Mouse (Mus musculus) hindbrain, embryonic 10.5 days (tissue): ENCODE measurements around the gene Gm49366. TPM values are rescaled to one million over a fixed set of nuclear protein-coding genes. Genes with fewer than 3 reads are reported as not detected.
"Not testable (repeated sequence)": the region's sequence is repeated elsewhere in the genome, so short reads cannot be mapped to it uniquely, and the experiment has no call there.

Experiments
- DNase-seq: peaks from one replicate; pipeline ENCODE4 v3.0.0-alpha.2; 2017; ENCODE audit warnings: low spot score
- H3K27ac ChIP-seq: fragments of 300-500 bp; sonication (generic); 2 replicates; pipeline ENCODE4 v1.5.1; 2016; ENCODE audit warnings: mild to moderate bottlenecking, moderate library complexity
- H3K27me3 ChIP-seq: fragments of 300-500 bp; sonication (generic); 2 replicates; pipeline ENCODE4 v1.6.1; 2016; ENCODE audit warnings: mild to moderate bottlenecking; ENCODE audit not compliant: poor library complexity, insufficient read depth, severe bottlenecking
- H3K36me3 ChIP-seq: fragments of 300-500 bp; sonication (generic); 2 replicates; pipeline ENCODE4 v1.6.1; 2016; ENCODE audit warnings: mild to moderate bottlenecking, moderate library complexity
- H3K4me1 ChIP-seq: fragments of 300-500 bp; sonication (generic); replicated peaks from 2 replicates; pipeline ENCODE4 v1.6.1; 2016; ENCODE audit warnings: mild to moderate bottlenecking
- H3K4me3 ChIP-seq: fragments of 300-500 bp; sonication (generic); 2 replicates; pipeline ENCODE4 v1.5.1; 2016; ENCODE audit warnings: mild to moderate bottlenecking, moderate library complexity
- H3K9me3 ChIP-seq: fragments of 300-500 bp; sonication (generic); 2 replicates; pipeline ENCODE4 v1.6.1; 2016; ENCODE audit warnings: mild to moderate bottlenecking, moderate library complexity
- WGBS: fragments of 180-500 bp; shearing (Covaris S2); methylation state at CpG from one replicate; pipeline ENCODE4 v1.1.7; 2016; 5-methylcytosine and 5-hydroxymethylcytosine counted together
- polyA plus RNA-seq: library from polyadenylated mRNA; unstranded; fragments of >200 nt; fragmentation: Nextera tagmentation; extraction: Ambion mirVana; gene quantifications from 2 replicates; pipeline ENCODE4 v1.2.1, GENCODE M21; 2016

The Gm49366 gene
- not detected in 2 replicates for polyA plus RNA-seq

- WGBS, result 2% methylated on average over 39 of the region's 39 CpGs
- not testable (repeated sequence) for H3K4me1 ChIP-seq, H3K36me3 ChIP-seq
- peak; percentile 25 for DNase-seq
- Histone ChIP-seq H3K9me3 (peaks cover 13% of the 10 kb centered on the region; the same call in 1 of the 2 replicates), H3K4me3 (peak within 1 kb of the TSS; percentile 53), H3K27me3 (peaks cover 10% of the 10 kb centered on the region), H3K27ac (peak within 1 kb of the TSS; percentile 73)
These were observed at the start of gene Gm49366 for GRCm38 (mm10) chr12:84038691-84039111. Gene Gm49366, plus strand, starts transcription at chr12:84038935.

GRCm38 (mm10) chr12:83989378-83989777, 49.4 kb upstream of the Gm49366 start:
- Histone ChIP-seq H3K27me3 (no peaks in the 10 kb centered on the region), H3K27ac (no peak overlapping the region), H3K4me1 (peaks cover 23% of the 10 kb centered on the region), H3K36me3 (peaks cover 24% of the 10 kb centered on the region), H3K4me3 (no peak overlapping the region), H3K9me3 (0 out of 2 replicates have a peak, but pooled peaks cover 5% of the 10 kb centered on the region)
- WGBS, result 96% methylated on average over 4 of the region's 4 CpGs
- no peak for DNase-seq

GRCm38 (mm10) chr12:83997221-83997620, 41.5 kb upstream of the Gm49366 start:
- Histone ChIP-seq H3K4me1 (no peaks in the 10 kb centered on the region), H3K36me3 (peaks cover 18% of the 10 kb centered on the region), H3K27ac (no peak overlapping the region), H3K27me3 (no peaks in the 10 kb centered on the region), H3K9me3 (peaks cover 5% of the 10 kb centered on the region; the same call in 1 of the 2 replicates), H3K4me3 (no peak overlapping the region)
- WGBS, result 77% methylated on average over 2 of the region's 2 CpGs
- DNase-seq, result no peak

GRCm38 (mm10) chr12:83998341-83999107, 40.2 kb upstream of the Gm49366 start:
- WGBS, result 66% methylated on average over 11 of the region's 11 CpGs
- Histone ChIP-seq H3K27me3 (no peaks in the 10 kb centered on the region), H3K27ac (no peak overlapping the region), H3K36me3 (peaks cover 10% of the 10 kb centered on the region), H3K4me1 (no peaks in the 10 kb centered on the region), H3K9me3 (peaks cover 5% of the 10 kb centered on the region; the same call in 1 of the 2 replicates), H3K4me3 (no peak overlapping the region)
- no peak for DNase-seq

- not testable (repeated sequence) for H3K27me3 ChIP-seq, H3K4me1 ChIP-seq, H3K36me3 ChIP-seq, H3K27ac ChIP-seq, H3K9me3 ChIP-seq, H3K4me3 ChIP-seq, DNase-seq
- 86% methylated on average over 8 of the region's 8 CpGs for WGBS
These were observed 39.5 kb upstream of the Gm49366 start for GRCm38 (mm10) chr12:83999237-83999636.

GRCm38 (mm10) chr12:84000418-84000817, 38.3 kb upstream of the Gm49366 start:
- no peak for DNase-seq
- H3K36me3 ChIP-seq, result no peaks in the 10 kb centered on the region; the same call in 1 of the 2 replicates
- H3K27ac ChIP-seq, result no peak overlapping the region
- H3K4me1 ChIP-seq, result no peaks in the 10 kb centered on the region
- H3K27me3 ChIP-seq, result no peaks in the 10 kb centered on the region
- no peak overlapping the region for H3K4me3 ChIP-seq
- 89% methylated on average over 3 of the region's 3 CpGs for WGBS
- H3K9me3 ChIP-seq, result peaks cover 5% of the 10 kb centered on the region; the same call in 1 of the 2 replicates

- WGBS, result 90% methylated on average over 1 of the region's 1 CpGs
- no peak for DNase-seq
- peaks cover 10% of the 10 kb centered on the region for H3K4me1 ChIP-seq
- H3K9me3 ChIP-seq, result peaks cover 5% of the 10 kb centered on the region; the same call in 1 of the 2 replicates
- H3K4me3 ChIP-seq, result no peak overlapping the region
- H3K36me3 ChIP-seq, result no peaks in the 10 kb centered on the region
- H3K27me3 ChIP-seq, result no peaks in the 10 kb centered on the region; the same call in 1 of the 2 replicates
- no peak overlapping the region for H3K27ac ChIP-seq
These were observed 34.9 kb upstream of the Gm49366 start for GRCm38 (mm10) chr12:84003866-84004265.

GRCm38 (mm10) chr12:84008251-84008650, 30.5 kb upstream of the Gm49366 start:
- Histone ChIP-seq H3K4me1 (peaks cover 48% of the 10 kb centered on the region), H3K36me3 (no peaks in the 10 kb centered on the region), H3K27ac (peak overlapping the region; percentile 85), H3K9me3 (no peaks in the 10 kb centered on the region), H3K27me3 (no peaks in the 10 kb centered on the region; the same call in 1 of the 2 replicates), H3K4me3 (no peak overlapping the region)
- WGBS, result 89% methylated on average over 12 of the region's 12 CpGs
- no peak for DNase-seq

- no peaks in the 10 kb centered on the region for H3K9me3 ChIP-seq
- peak overlapping the region; percentile 53 for H3K4me3 ChIP-seq
- H3K27me3 ChIP-seq, result no peaks in the 10 kb centered on the region; the same call in 1 of the 2 replicates
- 50% methylated on average over 8 of the region's 8 CpGs for WGBS
- no peaks in the 10 kb centered on the region for H3K36me3 ChIP-seq
- H3K4me1 ChIP-seq, result peaks cover 48% of the 10 kb centered on the region
- peak overlapping the region; percentile 85 for H3K27ac ChIP-seq
- DNase-seq, result no peak
These were observed 30.0 kb upstream of the Gm49366 start for GRCm38 (mm10) chr12:84008729-84009128.

GRCm38 (mm10) chr12:84009171-84009965, 29.4 kb upstream of the Gm49366 start, which contains the start of gene Acot1:
Gene Acot1, plus strand, starts transcription at chr12:84009490.
- WGBS, result 1% methylated on average over 63 of the region's 70 CpGs
- Histone ChIP-seq H3K4me1 (peaks cover 48% of the 10 kb centered on the region), H3K4me3 (peak within 1 kb of the TSS; percentile 53), H3K27ac (peak within 1 kb of the TSS; percentile 85)
- H3K9me3 ChIP-seq, H3K36me3 ChIP-seq, H3K27me3 ChIP-seq: not testable (repeated sequence)
- peak; percentile 82 for DNase-seq

GRCm38 (mm10) chr12:84010201-84010600, 28.5 kb upstream of the Gm49366 start:
- Histone ChIP-seq H3K4me1 (peaks cover 48% of the 10 kb centered on the region), H3K36me3 (peaks cover 8% of the 10 kb centered on the region), H3K27ac (peak overlapping the region; percentile 85), H3K4me3 (peak overlapping the region; percentile 53), H3K9me3 (no peaks in the 10 kb centered on the region), H3K27me3 (no peaks in the 10 kb centered on the region; the same call in 1 of the 2 replicates)
- 81% methylated on average over 3 of the region's 3 CpGs for WGBS
- no peak for DNase-seq

- H3K4me1 ChIP-seq, result peaks cover 54% of the 10 kb centered on the region
- no peaks in the 10 kb centered on the region; the same call in 1 of the 2 replicates for H3K27me3 ChIP-seq
- peak overlapping the region; percentile 53 for H3K4me3 ChIP-seq
- peak overlapping the region; percentile 45; the same call in 1 of the 2 replicates for H3K27ac ChIP-seq
- DNase-seq, result peak; percentile 68
- H3K9me3 ChIP-seq, result no peaks in the 10 kb centered on the region
- WGBS, result 37% methylated on average over 12 of the region's 12 CpGs
- peaks cover 16% of the 10 kb centered on the region for H3K36me3 ChIP-seq
These were observed 27.3 kb upstream of the Gm49366 start for GRCm38 (mm10) chr12:84011251-84012040.
